Mouse (Mus musculus) v-Abl transformed pro-B cells (cell line): ENCODE measurements around the gene Gm33815.
"Not testable (repeated sequence)": the region's sequence is repeated elsewhere in the genome, so short reads cannot be mapped to it uniquely, and the experiment has no call there.

Experiments
- in situ Hi-C, 2 experiments: fragments of 400-800 bp; cut with MboI; formaldehyde crosslinking; loops; one replicate each; pipeline ENCODE4 v1.15.1; 2025; ENCODE audit not compliant: unreplicated experiment in 2 of 2

Gene Gm33815

DNA sequence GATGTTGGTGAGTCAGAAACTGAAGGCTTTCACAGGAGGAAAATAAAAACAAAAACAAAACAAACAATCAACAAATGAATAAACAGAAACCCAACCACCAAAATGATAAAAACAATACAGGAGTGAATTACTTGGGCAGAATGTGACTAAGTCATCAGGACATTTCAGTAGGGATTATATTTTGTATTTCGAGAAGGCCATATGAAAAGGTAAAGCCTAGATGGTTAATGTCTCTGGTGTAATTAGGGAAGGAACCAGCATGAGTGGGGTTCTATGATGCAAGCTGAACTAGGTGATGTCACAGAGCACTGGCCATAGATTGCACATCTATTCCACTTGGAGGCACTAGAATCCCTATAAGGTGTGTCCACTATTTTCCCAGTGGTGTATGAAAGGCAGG is at the start of gene Gm33815:
Gene Gm33815, plus strand, starts transcription at position 301 of the 400 bp plus-strand sequence.
- in situ Hi-C loops: not testable (repeated sequence)
